Mouse (Mus musculus): ENCODE measurements around the gene Tceanc2. TPM values are rescaled to one million over a fixed set of nuclear protein-coding genes. Genes with fewer than 3 reads are reported as not detected.

Gene Tceanc2
- total and polyA plus RNA-seq, 3 experiments: 16.5 to 34.8 (median 24.8) TPM

- peaks cover 0 to 6% of the 10 kb centered on the region in 2 experiments; a peak in 1 of 4 replicates for H3K4me1 ChIP-seq (ENCODE audit: control insufficient read depth in 1 of 2, insufficient read depth in 2 of 2)
- no peak overlapping the region for H3K9ac ChIP-seq (ENCODE audit: insufficient read depth, low read depth)
- H3K27me3 ChIP-seq (replicated peaks): no peaks in the 10 kb centered on the region
- H3K36me3 ChIP-seq (replicated peaks in 1 of 2; ENCODE audit: control insufficient read depth in 1 of 2, insufficient read depth in 1 of 2, low read length in 1 of 2): peaks cover 59 to 88% of the 10 kb centered on the region in 2 experiments
- no peaks in the 10 kb centered on the region for H3K9me3 ChIP-seq (replicated peaks; ENCODE audit: low read length)
- no peak overlapping the region for H3K27ac ChIP-seq (ENCODE audit: insufficient read depth, low read depth)
- H3K4me2 ChIP-seq (ENCODE audit: insufficient read depth, low read depth, poor library complexity, severe bottlenecking): no peak overlapping the region
- dilution Hi-C loops (cut with MboI; ENCODE audit: extremely low pct_ligation_motif_present, extremely low pct_unique_long_range_greater_than_20kb, low sequenced_read_pairs) (no loop called here), in situ Hi-C loops (cut with MboI; ENCODE audit: low pct_ligation_motif_present, low pct_unique_long_range_greater_than_20kb, low sequenced_read_pairs) (no loop called here)
- no peak for DNase-seq (ENCODE audit: extremely low read depth)
- no peaks in the 10 kb centered on the region; the same call in 1 of the 2 replicates for H3K79me2 ChIP-seq (replicated peaks; ENCODE audit: control insufficient read depth, extremely low read depth, insufficient read depth, poor library complexity, severe bottlenecking)
- no peak for TF ChIP-seq E2F4 (IDR thresholded peaks at IDR 0.05; ENCODE audit: insufficient replicate concordance, low read depth, low read length)
- TF ChIP-seq POLR2AphosphoS2 (IDR thresholded peaks at IDR 0.05; ENCODE audit: low read depth, low read length): no peak
- no peak for TF ChIP-seq USF2 (conservative IDR thresholded peaks at IDR 0.05; ENCODE audit: low read depth, low read length)
- TF ChIP-seq ZKSCAN1 (IDR thresholded peaks at IDR 0.05; ENCODE audit: borderline replicate concordance, low read depth, low read length): no peak
- no peak for TF ChIP-seq RAD21 (IDR thresholded peaks at IDR 0.05; ENCODE audit: low read depth, low read length)
- no peak for TF ChIP-seq ZC3H11A (IDR thresholded peaks at IDR 0.05; ENCODE audit: low read depth, low read length)
- no peak for TF ChIP-seq NELFE (IDR thresholded peaks at IDR 0.05; ENCODE audit: low read depth, low read length)
- TF ChIP-seq EP300 (IDR thresholded peaks at IDR 0.05; ENCODE audit: low read length): no peak
- no peak for TF ChIP-seq MEF2A (IDR thresholded peaks at IDR 0.05; ENCODE audit: borderline replicate concordance, low read depth, low read length)
- no peak for TF ChIP-seq ZMIZ1 (IDR thresholded peaks at IDR 0.05; ENCODE audit: low read depth, low read length)
- TF ChIP-seq MAZ (IDR thresholded peaks at IDR 0.05; ENCODE audit: low read depth, low read length): no peak
- TF ChIP-seq SMC3 (IDR thresholded peaks at IDR 0.05; ENCODE audit: low read depth, low read length): no peak
- no peak for TF ChIP-seq MXI1 (IDR thresholded peaks at IDR 0.05; ENCODE audit: low read depth, low read length)
- TF ChIP-seq MAFK (IDR thresholded peaks at IDR 0.05; ENCODE audit: insufficient replicate concordance, low read length): no peak
- no peak for TF ChIP-seq JUN (IDR thresholded peaks at IDR 0.05; ENCODE audit: insufficient read depth, low read depth, low read length)
- no peak for TF ChIP-seq PAX5 (IDR thresholded peaks at IDR 0.05; ENCODE audit: low read length)
- no peak for TF ChIP-seq ELF1 (IDR thresholded peaks at IDR 0.05; ENCODE audit: low read depth, low read length)
- no peak for TF ChIP-seq TCF12 (IDR thresholded peaks at IDR 0.05; ENCODE audit: low read depth, low read length)
- H3K4me3 ChIP-seq (replicated peaks in 1 of 3; ENCODE audit: low read depth in 2 of 3, low read length in 2 of 3, poor library complexity in 1 of 3): no peak overlapping the region
Observed at GRCm38 (mm10) chr4:107196454-107196853, 17.5 kb upstream of the Tceanc2 start.

- H3K27ac ChIP-seq (ENCODE audit: insufficient read depth, low read depth): no peak overlapping the region
- peaks cover 57 to 86% of the 10 kb centered on the region in 2 experiments for H3K36me3 ChIP-seq (replicated peaks in 1 of 2; ENCODE audit: control insufficient read depth in 1 of 2, insufficient read depth in 1 of 2, low read length in 1 of 2)
- TF ChIP-seq RCOR1 (conservative IDR thresholded peaks at IDR 0.05; ENCODE audit: low read depth, low read length): 0 out of 2 replicates have a peak, but pooled peaks have one; percentile 62
- TF ChIP-seq ZC3H11A (IDR thresholded peaks at IDR 0.05; ENCODE audit: low read depth, low read length): no peak
- no peak for TF ChIP-seq MAFK (IDR thresholded peaks at IDR 0.05; ENCODE audit: insufficient replicate concordance, low read length)
- 0 out of 2 replicates have a peak, but pooled peaks have one; percentile 15 for TF ChIP-seq MEF2A (IDR thresholded peaks at IDR 0.05; ENCODE audit: borderline replicate concordance, low read depth, low read length)
- no peak for TF ChIP-seq TCF12 (IDR thresholded peaks at IDR 0.05; ENCODE audit: low read depth, low read length)
- peak; percentile 86 for TF ChIP-seq EP300 (IDR thresholded peaks at IDR 0.05; ENCODE audit: low read length)
- peak; percentile 39; the same call in 1 of the 2 replicates for TF ChIP-seq ETS1 (conservative IDR thresholded peaks at IDR 0.05; ENCODE audit: low read depth, low read length)
- TF ChIP-seq MYC (IDR thresholded peaks at IDR 0.05; ENCODE audit: low read depth, low read length): no peak
- peak; percentile 50; the same call in 1 of the 2 replicates for TF ChIP-seq ELF1 (IDR thresholded peaks at IDR 0.05; ENCODE audit: low read depth, low read length)
- TF ChIP-seq JUN (IDR thresholded peaks at IDR 0.05; ENCODE audit: insufficient read depth, low read depth, low read length): 0 out of 2 replicates have a peak, but pooled peaks have one; percentile 20
- TF ChIP-seq USF1 (IDR thresholded peaks at IDR 0.05; ENCODE audit: low read depth, low read length): no peak
- TF ChIP-seq ZKSCAN1 (IDR thresholded peaks at IDR 0.05; ENCODE audit: borderline replicate concordance, low read depth, low read length): peak; percentile 99
- TF ChIP-seq KAT2A (IDR thresholded peaks at IDR 0.05; ENCODE audit: insufficient replicate concordance, low read length): no peak
- TF ChIP-seq MXI1 (IDR thresholded peaks at IDR 0.05; ENCODE audit: low read depth, low read length): no peak
- no peak for TF ChIP-seq TBP (conservative IDR thresholded peaks at IDR 0.05; ENCODE audit: low read depth, low read length)
- no peak for TF ChIP-seq CHD2 (IDR thresholded peaks at IDR 0.05; ENCODE audit: low read length)
- TF ChIP-seq IRF4 (IDR thresholded peaks at IDR 0.05; ENCODE audit: low read depth, low read length): peak; percentile 93
- TF ChIP-seq USF2 (conservative IDR thresholded peaks at IDR 0.05; ENCODE audit: low read depth, low read length): no peak
- TF ChIP-seq ZNF384 (IDR thresholded peaks at IDR 0.05; ENCODE audit: low read depth, low read length): peak; percentile 92
- TF ChIP-seq E2F4 (IDR thresholded peaks at IDR 0.05; ENCODE audit: insufficient replicate concordance, low read depth, low read length): no peak
- peak; percentile 52; the same call in 1 of the 2 replicates for TF ChIP-seq JUND (conservative IDR thresholded peaks at IDR 0.05; ENCODE audit: low read depth, low read length)
- TF ChIP-seq BHLHE40 (IDR thresholded peaks at IDR 0.05; ENCODE audit: low read depth, low read length): no peak
- peak in 1 of 2 experiments; percentile 17; a peak in 1 of 4 replicates for TF ChIP-seq CTCF (conservative IDR thresholded peaks at IDR 0.05 in 1 of 2, IDR thresholded peaks at IDR 0.05 in 1 of 2; ENCODE audit: low read depth in 2 of 2, low read length in 2 of 2)
Observed at GRCm38 (mm10) chr4:107193841-107194240, 14.9 kb upstream of the Tceanc2 start.

More at GRCm38 (mm10) chr4:107193841-107194240, 14.9 kb upstream of the Tceanc2 start:
- H3K9ac ChIP-seq (ENCODE audit: insufficient read depth, low read depth): no peak overlapping the region
- in situ Hi-C loops (cut with MboI; ENCODE audit: low pct_ligation_motif_present, low pct_unique_long_range_greater_than_20kb, low sequenced_read_pairs): no loop called here
- no peaks in the 10 kb centered on the region for H3K9me3 ChIP-seq (replicated peaks; ENCODE audit: low read length)
- dilution Hi-C loops (cut with MboI; ENCODE audit: extremely low pct_ligation_motif_present, extremely low pct_unique_long_range_greater_than_20kb, low sequenced_read_pairs): no loop called here
- no peak overlapping the region for H3K4me3 ChIP-seq (replicated peaks in 1 of 3; ENCODE audit: low read depth in 2 of 3, low read length in 2 of 3, poor library complexity in 1 of 3)
- no peaks in the 10 kb centered on the region; the same call in 1 of the 2 replicates for H3K79me2 ChIP-seq (replicated peaks; ENCODE audit: control insufficient read depth, extremely low read depth, insufficient read depth, poor library complexity, severe bottlenecking)
- H3K4me1 ChIP-seq (ENCODE audit: control insufficient read depth in 1 of 2, insufficient read depth in 2 of 2): peaks cover 0 to 6% of the 10 kb centered on the region in 2 experiments; a peak in 1 of 4 replicates
- H3K27me3 ChIP-seq (replicated peaks): no peaks in the 10 kb centered on the region
- DNase-seq (ENCODE audit: extremely low read depth): peak; percentile 40
- H3K4me2 ChIP-seq (ENCODE audit: insufficient read depth, low read depth, poor library complexity, severe bottlenecking): no peak overlapping the region

Data from CH12.LX (cell line).